Mouse (Mus musculus) midbrain, embryonic 13.5 days (tissue): ENCODE measurements around the gene Prpf40a. TPM values are rescaled to one million over a fixed set of nuclear protein-coding genes. Genes with fewer than 3 reads are reported as not detected.

Experiments used
- ATAC-seq: fragments of 200-750 bp; cut with Nextera tagmentation; 2 replicates; pipeline ENCODE4 v1.8.0; 2017; ENCODE audit warnings: mild to moderate bottlenecking, moderate TSS enrichment, moderate library complexity
- H3K27ac ChIP-seq: fragments of 300-500 bp; sonication (generic); 2 replicates; pipeline ENCODE4 v1.5.1; 2015; ENCODE audit warnings: inconsistent platforms, mild to moderate bottlenecking, moderate library complexity
- H3K27me3 ChIP-seq: fragments of 300-500 bp; sonication (generic); 2 replicates; pipeline ENCODE4 v1.6.1; 2015; ENCODE audit warnings: mild to moderate bottlenecking, inconsistent platforms
- H3K36me3 ChIP-seq: fragments of 300-500 bp; sonication (generic); 2 replicates; pipeline ENCODE4 v1.6.1; 2015; ENCODE audit warnings: mild to moderate bottlenecking, inconsistent platforms
- H3K4me1 ChIP-seq: fragments of 300-500 bp; sonication (generic); replicated peaks from 2 replicates; pipeline ENCODE4 v1.6.1; 2015; ENCODE audit warnings: inconsistent platforms
- H3K4me2 ChIP-seq: fragments of 300-500 bp; sonication (generic); replicated peaks from 2 replicates; pipeline ENCODE4 v1.6.1; 2015; ENCODE audit warnings: moderate library complexity, mild to moderate bottlenecking, inconsistent platforms
- H3K4me3 ChIP-seq: fragments of 300-500 bp; sonication (generic); replicated peaks from 2 replicates; pipeline ENCODE4 v1.5.1; 2015; ENCODE audit warnings: mild to moderate bottlenecking, inconsistent platforms
- H3K9ac ChIP-seq: fragments of 300-500 bp; sonication (generic); replicated peaks from 2 replicates; pipeline ENCODE4 v1.6.1; 2015; ENCODE audit warnings: mild to moderate bottlenecking, inconsistent platforms
- H3K9me3 ChIP-seq: fragments of 300-500 bp; sonication (generic); 2 replicates; pipeline ENCODE4 v1.6.1; 2016; ENCODE audit warnings: mild to moderate bottlenecking, inconsistent platforms
- WGBS: fragments of 180-500 bp; shearing (Covaris S2); methylation state at CpG from one replicate; pipeline ENCODE4 v1.1.7; 2015; 5-methylcytosine and 5-hydroxymethylcytosine counted together
- polyA plus RNA-seq: library from polyadenylated mRNA; unstranded; fragments of >200 nt; fragmentation: Nextera tagmentation; extraction: Ambion mirVana; gene quantifications from 2 replicates; pipeline ENCODE4 v1.2.1, GENCODE M21; 2015

Gene Prpf40a
- polyA plus RNA-seq, 1 experiment from 2014 or later = 154 TPM

DNA sequence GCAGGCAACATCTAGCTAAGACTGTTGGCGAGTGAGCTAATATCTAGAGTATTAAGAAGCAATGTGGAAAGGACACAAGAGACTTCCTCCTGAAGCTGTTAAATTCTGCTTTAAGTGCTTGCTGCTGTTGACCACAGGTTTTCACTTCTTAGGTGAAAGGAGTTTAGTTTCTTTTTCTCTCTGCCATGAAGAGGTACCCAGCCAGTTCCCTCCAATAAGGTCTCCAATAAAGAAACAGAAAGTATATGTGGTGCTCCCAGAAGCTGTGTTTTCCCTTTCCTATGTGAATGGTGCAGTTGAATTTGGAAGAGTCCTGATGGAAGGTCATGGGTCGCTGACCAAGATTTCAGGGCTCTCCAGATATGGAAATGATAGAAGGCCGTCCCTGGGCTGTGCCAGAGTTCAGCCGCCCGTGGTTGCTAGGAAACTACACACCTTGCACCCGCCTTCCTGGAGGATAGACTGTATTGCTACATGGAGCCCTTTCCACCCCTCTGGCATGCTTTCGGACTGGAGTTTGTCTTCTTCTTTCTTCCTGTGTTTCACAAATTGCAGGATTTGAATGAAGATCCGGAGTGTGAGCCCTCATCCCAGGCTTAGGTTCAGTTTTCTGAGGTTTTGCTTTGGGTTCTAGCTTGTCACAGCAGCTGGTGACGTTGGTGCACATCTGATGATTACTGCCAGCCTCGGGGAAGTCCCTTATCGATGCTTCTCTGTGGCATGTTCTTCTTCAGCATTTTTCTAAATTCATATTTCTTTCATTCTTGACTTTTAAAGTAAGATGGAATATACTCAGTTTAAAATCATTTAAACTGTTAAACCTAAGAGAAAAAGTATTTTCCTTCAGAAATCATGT, 89.0 kb downstream of the Prpf40a start:
- H3K9me3 ChIP-seq = no peaks in the 10 kb centered on the region
- 87% methylated on average over 11 of the region's 11 CpGs for WGBS
- ATAC-seq = no peak
- H3K4me2 ChIP-seq = no peak overlapping the region
- H3K4me3 ChIP-seq = no peak overlapping the region
- H3K27me3 ChIP-seq = no peaks in the 10 kb centered on the region
- H3K4me1 ChIP-seq = no peaks in the 10 kb centered on the region
- H3K27ac ChIP-seq = no peak overlapping the region
- H3K9ac ChIP-seq = no peak overlapping the region
- H3K36me3 ChIP-seq = peaks cover 51% of the 10 kb centered on the region

DNA sequence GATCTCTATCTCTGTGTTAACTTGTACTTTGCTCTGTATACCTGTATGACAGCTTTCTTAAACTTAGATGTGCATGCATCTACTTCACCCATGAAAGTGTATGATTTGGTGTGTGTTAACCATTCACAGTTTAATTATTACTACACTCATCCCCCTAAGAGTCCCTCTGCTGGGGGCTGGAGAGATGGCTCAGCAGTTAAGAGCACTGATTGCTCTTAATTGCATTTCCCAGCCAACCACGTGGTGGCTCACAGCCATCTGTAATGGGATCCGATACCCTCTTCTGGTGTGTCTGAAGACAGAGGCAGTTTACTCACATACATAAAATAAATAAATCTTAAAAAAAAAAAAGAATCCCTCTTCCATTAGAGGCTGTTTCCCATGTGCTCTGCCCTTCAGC, 91.0 kb downstream of the Prpf40a start:
- H3K9ac ChIP-seq = no peak overlapping the region
- H3K36me3 ChIP-seq = peaks cover 33% of the 10 kb centered on the region
- WGBS = 69% methylated on average over 2 of the region's 2 CpGs
- H3K4me2 ChIP-seq = no peak overlapping the region
- H3K27ac ChIP-seq = no peak overlapping the region
- H3K4me3 ChIP-seq = no peak overlapping the region
- no peaks in the 10 kb centered on the region for H3K27me3 ChIP-seq
- H3K4me1 ChIP-seq = no peaks in the 10 kb centered on the region
- ATAC-seq = no peak
- H3K9me3 ChIP-seq = no peaks in the 10 kb centered on the region

DNA sequence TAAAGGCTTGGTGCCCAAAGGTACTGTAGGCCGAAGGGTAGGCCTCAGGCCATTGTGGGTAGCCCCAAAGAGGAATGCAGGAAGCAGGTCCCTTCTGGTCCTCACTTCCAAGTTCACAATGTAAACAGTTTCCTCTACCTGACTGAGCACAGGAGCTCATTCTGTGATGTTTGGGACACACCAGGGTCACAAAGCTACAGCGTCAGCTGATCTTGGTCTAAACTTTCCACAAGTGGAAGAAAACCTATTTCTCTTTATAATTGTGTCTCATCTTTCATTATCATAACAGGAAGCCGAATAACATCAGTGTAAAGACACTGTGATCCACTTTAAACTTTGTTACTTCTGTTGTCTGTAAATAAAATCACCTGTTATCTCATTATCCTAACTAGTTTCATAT, 95.6 kb downstream of the Prpf40a start:
- WGBS = 96% methylated on average over 3 of the region's 3 CpGs
- no peak for ATAC-seq
- H3K4me2 ChIP-seq = no peak overlapping the region
- H3K4me3 ChIP-seq = no peak overlapping the region
- no peaks in the 10 kb centered on the region for H3K4me1 ChIP-seq
- peaks cover 10% of the 10 kb centered on the region; the same call in 1 of the 2 replicates for H3K36me3 ChIP-seq
- H3K9me3 ChIP-seq = no peaks in the 10 kb centered on the region
- no peak overlapping the region for H3K9ac ChIP-seq
- H3K27ac ChIP-seq = no peak overlapping the region
- no peaks in the 10 kb centered on the region for H3K27me3 ChIP-seq

- no peak for ATAC-seq
- Histone ChIP-seq H3K27ac (no peak overlapping the region), H3K9me3 (no peaks in the 10 kb centered on the region), H3K4me3 (no peak overlapping the region), H3K36me3 (peaks cover 10% of the 10 kb centered on the region; the same call in 1 of the 2 replicates), H3K4me1 (no peaks in the 10 kb centered on the region), H3K27me3 (no peaks in the 10 kb centered on the region), H3K4me2 (no peak overlapping the region), H3K9ac (no peak overlapping the region)
- 91% methylated on average over 9 of the region's 9 CpGs for WGBS
Measured at GRCm38 (mm10) chr2:53095031-53095430, 96.1 kb downstream of the Prpf40a start.

DNA sequence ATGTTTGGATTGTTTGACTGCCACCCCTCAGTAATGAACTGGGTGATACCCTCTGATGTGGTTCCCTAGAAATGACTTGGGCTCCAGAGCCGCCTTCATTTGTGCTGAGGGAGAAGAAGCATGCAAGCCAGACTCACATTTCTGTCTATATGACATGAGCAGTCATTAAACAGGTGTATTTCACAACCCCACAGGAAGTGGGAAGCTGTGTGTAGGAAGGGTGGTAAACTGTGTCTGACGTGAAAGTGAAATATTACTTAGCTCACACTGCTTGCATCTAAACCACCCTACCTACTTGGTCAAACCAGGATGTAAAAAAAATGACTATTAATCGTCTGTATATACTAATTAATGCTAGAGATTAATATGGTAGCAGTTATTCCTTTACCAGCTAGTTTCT, 102.3 kb downstream of the Prpf40a start:
- H3K9me3 ChIP-seq = no peaks in the 10 kb centered on the region
- H3K4me1 ChIP-seq = no peaks in the 10 kb centered on the region
- H3K27ac ChIP-seq = no peak overlapping the region
- no peak overlapping the region for H3K4me3 ChIP-seq
- H3K9ac ChIP-seq = no peak overlapping the region
- H3K4me2 ChIP-seq = no peak overlapping the region
- ATAC-seq = no peak
- no peaks in the 10 kb centered on the region for H3K36me3 ChIP-seq
- H3K27me3 ChIP-seq = no peaks in the 10 kb centered on the region
- 96% methylated on average over 3 of the region's 3 CpGs for WGBS

DNA sequence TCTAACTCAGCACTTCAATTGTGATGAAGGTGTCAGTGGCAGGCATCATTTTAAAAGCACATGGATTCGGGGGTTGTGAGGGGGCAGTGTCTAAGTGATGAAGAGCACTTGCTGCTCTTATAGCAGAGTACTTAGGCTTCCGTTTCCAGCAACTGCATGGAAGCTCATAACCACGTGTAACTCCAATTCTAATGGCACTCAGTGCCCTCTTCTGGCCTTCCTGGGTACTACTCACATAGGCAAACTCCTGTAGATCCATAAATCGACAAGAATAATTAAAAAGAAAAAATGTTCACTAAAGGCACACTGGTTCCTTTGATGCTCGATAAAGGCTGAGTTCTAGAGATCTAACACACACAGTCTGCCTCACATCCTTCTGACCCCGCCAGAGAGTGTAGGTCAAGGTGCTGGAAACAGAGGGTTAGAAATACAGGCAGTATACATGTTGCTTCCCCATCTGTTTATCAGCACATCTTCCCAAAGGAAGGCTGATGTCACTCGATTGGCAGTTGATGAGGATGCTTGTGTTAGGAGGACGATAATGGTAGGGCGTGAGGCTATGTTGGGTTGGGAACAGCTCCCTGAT, 105.4 kb downstream of the Prpf40a start:
- 63% methylated on average over 9 of the region's 9 CpGs for WGBS
- H3K4me2 ChIP-seq = no peak overlapping the region
- H3K36me3 ChIP-seq = no peaks in the 10 kb centered on the region
- no peak overlapping the region for H3K9ac ChIP-seq
- 0 out of 2 replicates have a peak, but pooled peaks cover 5% of the 10 kb centered on the region for H3K4me1 ChIP-seq
- no peak overlapping the region for H3K4me3 ChIP-seq
- H3K27ac ChIP-seq = no peak overlapping the region
- H3K27me3 ChIP-seq = no peaks in the 10 kb centered on the region
- ATAC-seq = peak; percentile 53; the same call in 1 of the 2 replicates
- no peaks in the 10 kb centered on the region for H3K9me3 ChIP-seq

Other genes with a start within 250 kb of the Prpf40a start
- gene Arl6ip6, start 442 bp upstream of the Prpf40a start, polyA plus RNA-seq = 49.8 and 52.2 TPM in 2 replicates